Mouse (Mus musculus): ENCODE measurements at regions not wholly inside any gene's neighbourhood (a gene's known extent, or its start where the extent isn't known, plus 50 kb on each side); places are given as distances from the start of the nearest gene placed in this dataset.

DNA sequence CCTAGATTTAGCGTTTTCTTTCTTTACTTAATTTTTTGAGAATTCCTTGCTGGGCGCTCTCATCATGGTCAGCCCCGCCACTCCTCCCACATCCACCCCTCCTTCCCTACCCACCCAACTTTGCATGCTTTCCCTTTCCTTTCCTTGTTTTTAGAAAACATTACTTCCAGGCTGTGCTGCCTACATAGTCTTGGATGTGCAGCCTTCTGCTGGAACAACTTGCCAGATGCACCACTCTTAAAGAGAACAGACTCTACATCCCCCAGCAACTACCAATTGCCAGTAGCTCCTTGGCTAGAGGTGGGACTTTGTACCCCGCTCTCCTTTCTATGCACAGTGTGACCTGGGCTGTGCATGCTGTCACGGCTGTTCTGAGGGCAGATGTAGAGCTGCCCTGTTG is 108.0 kb upstream of the Fndc3a start:
- WGBS, result 82% methylated on average over 5 of the region's 5 CpGs
- Histone ChIP-seq H3K4me1 (0 out of 2 replicates have a peak, but pooled peaks cover 8% of the 10 kb centered on the region), H3K27ac (no peak overlapping the region), H3K9ac (no peak overlapping the region), H3K9me3 (no peaks in the 10 kb centered on the region), H3K27me3 (no peaks in the 10 kb centered on the region), H3K4me2 (no peak overlapping the region), H3K36me3 (no peaks in the 10 kb centered on the region), H3K4me3 (no peak overlapping the region)
- ATAC-seq (ENCODE audit: borderline replicate concordance, extremely low read depth, low FRiP score, low TSS enrichment), result no peak

DNA sequence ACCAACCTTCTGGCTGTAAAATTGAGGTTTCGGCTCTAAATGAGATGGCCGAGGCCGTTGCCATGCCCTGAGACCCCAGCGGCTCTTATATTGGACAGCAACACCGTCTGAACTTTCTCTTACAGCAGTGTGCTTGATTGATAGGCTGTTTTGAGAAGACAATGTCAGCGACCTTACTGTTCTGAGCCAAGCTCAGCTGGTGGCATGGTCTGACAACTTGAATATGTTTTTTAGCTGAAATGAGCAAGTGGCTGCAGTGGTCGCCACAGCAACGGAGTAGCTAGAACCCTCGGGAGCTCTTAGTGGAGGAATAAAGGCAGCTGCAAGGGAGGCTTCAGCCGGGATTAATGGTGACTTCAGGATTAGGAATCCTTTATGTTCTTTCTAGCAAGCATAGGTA is 107.0 kb upstream of the Fndc3a start:
- no peaks in the 10 kb centered on the region for H3K9me3 ChIP-seq
- peak; percentile 57; the same call in 1 of the 2 replicates for ATAC-seq (ENCODE audit: borderline replicate concordance, extremely low read depth, low FRiP score, low TSS enrichment)
- no peak overlapping the region for H3K4me3 ChIP-seq
- 0 out of 2 replicates have a peak, but pooled peaks cover 8% of the 10 kb centered on the region for H3K4me1 ChIP-seq
- WGBS, result 21% methylated on average over 10 of the region's 10 CpGs
- no peak overlapping the region for H3K4me2 ChIP-seq
- H3K36me3 ChIP-seq, result no peaks in the 10 kb centered on the region
- H3K9ac ChIP-seq, result no peak overlapping the region
- no peaks in the 10 kb centered on the region for H3K27me3 ChIP-seq
- no peak overlapping the region for H3K27ac ChIP-seq

DNA sequence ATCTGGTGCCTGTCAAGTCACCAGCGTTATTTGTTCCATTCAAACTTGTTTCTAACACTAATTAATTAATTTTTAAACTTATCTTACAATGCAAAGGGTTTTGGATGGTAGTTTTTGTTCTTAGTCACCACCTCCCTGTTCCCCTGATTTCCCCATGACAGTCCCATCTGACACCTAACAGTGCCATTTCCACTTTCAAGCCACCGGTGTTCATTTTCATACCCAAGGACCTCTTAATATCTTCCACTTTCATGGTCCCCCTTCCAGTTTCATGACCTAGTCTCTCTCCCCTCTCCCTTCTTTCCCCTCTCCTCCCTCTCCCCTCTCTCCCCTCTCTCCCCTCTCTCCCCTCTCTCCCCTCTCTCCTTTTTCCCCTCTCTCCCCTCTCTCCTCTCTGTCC is 99.3 kb upstream of the Fndc3a start:
- H3K4me3 ChIP-seq, result no peak overlapping the region
- no peaks in the 10 kb centered on the region for H3K4me1 ChIP-seq
- no peak overlapping the region for H3K4me2 ChIP-seq
- ATAC-seq (ENCODE audit: borderline replicate concordance, extremely low read depth, low FRiP score, low TSS enrichment), result no peak
- no peak overlapping the region for H3K27ac ChIP-seq
- WGBS, result 85% methylated on average over 2 of the region's 2 CpGs
- no peaks in the 10 kb centered on the region for H3K27me3 ChIP-seq
- H3K9ac ChIP-seq, result no peak overlapping the region
- H3K36me3 ChIP-seq, result no peaks in the 10 kb centered on the region
- H3K9me3 ChIP-seq, result no peaks in the 10 kb centered on the region

DNA sequence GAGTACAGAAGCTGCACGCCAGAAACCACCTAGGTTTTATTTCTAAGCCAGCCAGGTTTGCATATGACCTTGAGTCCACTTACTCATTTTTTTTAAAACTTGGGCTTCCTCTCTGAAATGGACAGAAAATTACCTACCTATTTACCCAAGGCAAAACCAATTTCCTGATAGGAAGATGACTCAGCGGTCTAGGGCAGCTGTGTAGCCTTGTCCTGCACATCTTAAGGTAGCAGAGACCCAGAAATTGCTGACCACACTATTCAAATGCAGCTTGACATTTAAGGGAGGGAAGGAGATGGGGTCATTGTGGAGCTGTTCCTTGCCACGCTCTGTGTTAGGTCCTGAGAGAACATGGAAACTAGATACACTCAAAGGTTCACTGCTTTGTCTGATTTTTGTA is 98.1 kb upstream of the Fndc3a start:
- H3K4me3 ChIP-seq, result no peak overlapping the region
- no peak overlapping the region for H3K4me2 ChIP-seq
- H3K27ac ChIP-seq, result no peak overlapping the region
- no peaks in the 10 kb centered on the region for H3K27me3 ChIP-seq
- no peak overlapping the region for H3K9ac ChIP-seq
- H3K36me3 ChIP-seq, result no peaks in the 10 kb centered on the region
- H3K9me3 ChIP-seq, result no peaks in the 10 kb centered on the region
- 77% methylated on average over 3 of the region's 3 CpGs for WGBS
- ATAC-seq (ENCODE audit: borderline replicate concordance, extremely low read depth, low FRiP score, low TSS enrichment), result no peak
- H3K4me1 ChIP-seq, result no peaks in the 10 kb centered on the region

DNA sequence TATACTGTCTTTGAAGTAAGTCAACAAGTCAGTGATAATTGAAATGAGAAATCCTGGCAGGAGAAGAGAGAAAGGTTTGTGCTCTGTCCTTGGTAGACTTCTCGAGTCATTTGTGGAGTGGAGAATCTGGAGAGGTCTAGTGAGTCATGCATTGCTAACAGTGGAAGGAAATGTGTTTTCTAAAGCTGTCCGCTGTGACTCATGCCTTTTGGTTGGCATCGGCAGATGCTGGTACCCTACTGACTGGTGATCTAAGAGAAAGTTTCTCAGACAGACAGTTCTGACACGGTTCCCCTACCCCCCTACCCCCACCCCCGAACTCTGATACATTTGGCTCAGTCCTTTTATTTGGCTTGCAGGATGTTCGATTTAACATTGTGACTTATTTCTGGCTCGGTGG is 97.5 kb upstream of the Fndc3a start:
- Histone ChIP-seq H3K9ac (no peak overlapping the region), H3K4me1 (no peaks in the 10 kb centered on the region), H3K4me3 (no peak overlapping the region), H3K27me3 (no peaks in the 10 kb centered on the region), H3K36me3 (no peaks in the 10 kb centered on the region), H3K27ac (no peak overlapping the region), H3K4me2 (no peak overlapping the region), H3K9me3 (no peaks in the 10 kb centered on the region)
- WGBS, result 68% methylated on average over 7 of the region's 7 CpGs
- no peak for ATAC-seq (ENCODE audit: borderline replicate concordance, extremely low read depth, low FRiP score, low TSS enrichment)

DNA sequence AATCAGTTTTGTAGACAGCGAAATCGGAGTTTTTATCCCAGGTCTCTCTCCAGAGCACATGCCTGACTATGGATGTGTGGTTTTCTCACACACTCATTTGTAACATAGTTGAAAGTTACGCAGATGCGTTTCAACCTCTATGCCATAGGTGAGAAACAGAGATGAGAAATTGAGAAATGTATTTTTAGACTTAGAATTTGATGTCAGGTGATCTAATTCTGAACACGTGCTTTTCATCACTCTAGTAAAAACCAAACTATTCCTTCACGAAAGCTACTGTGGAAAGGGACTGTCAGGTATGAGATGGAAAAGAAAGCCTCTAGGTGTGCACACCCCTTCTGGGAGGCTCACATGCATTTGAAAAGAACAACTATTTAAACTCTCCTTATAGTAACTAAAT is 96.8 kb upstream of the Fndc3a start:
- no peaks in the 10 kb centered on the region for H3K4me1 ChIP-seq
- no peak overlapping the region for H3K27ac ChIP-seq
- H3K27me3 ChIP-seq, result no peaks in the 10 kb centered on the region
- no peak overlapping the region for H3K9ac ChIP-seq
- 88% methylated on average over 6 of the region's 6 CpGs for WGBS
- no peak overlapping the region for H3K4me3 ChIP-seq
- no peaks in the 10 kb centered on the region for H3K36me3 ChIP-seq
- ATAC-seq (ENCODE audit: borderline replicate concordance, extremely low read depth, low FRiP score, low TSS enrichment), result no peak
- H3K9me3 ChIP-seq, result no peaks in the 10 kb centered on the region
- H3K4me2 ChIP-seq, result no peak overlapping the region

DNA sequence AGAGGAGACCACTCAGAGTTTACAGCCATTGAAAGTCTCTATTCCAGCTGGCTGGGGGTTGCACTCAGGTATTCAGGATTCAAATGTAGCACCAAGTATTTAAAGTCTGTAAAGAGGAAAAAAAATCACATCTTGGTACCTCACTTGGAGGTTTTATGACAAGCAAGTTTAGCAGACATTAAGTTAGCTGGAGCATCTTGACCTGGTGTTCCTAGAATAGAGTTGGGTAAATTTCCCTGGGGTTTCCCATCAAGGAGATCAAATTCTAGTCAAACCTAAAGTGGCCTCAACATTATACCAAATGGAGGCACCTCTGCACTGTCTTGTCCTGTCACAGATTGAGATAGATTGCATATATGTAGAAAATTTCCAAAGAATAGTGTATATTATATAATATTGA is 93.8 kb upstream of the Fndc3a start:
- no peak for ATAC-seq (ENCODE audit: borderline replicate concordance, extremely low read depth, low FRiP score, low TSS enrichment)
- Histone ChIP-seq H3K4me1 (no peaks in the 10 kb centered on the region), H3K9ac (no peak overlapping the region), H3K4me3 (no peak overlapping the region), H3K36me3 (no peaks in the 10 kb centered on the region), H3K4me2 (no peak overlapping the region), H3K27ac (no peak overlapping the region), H3K27me3 (no peaks in the 10 kb centered on the region), H3K9me3 (no peaks in the 10 kb centered on the region)

DNA sequence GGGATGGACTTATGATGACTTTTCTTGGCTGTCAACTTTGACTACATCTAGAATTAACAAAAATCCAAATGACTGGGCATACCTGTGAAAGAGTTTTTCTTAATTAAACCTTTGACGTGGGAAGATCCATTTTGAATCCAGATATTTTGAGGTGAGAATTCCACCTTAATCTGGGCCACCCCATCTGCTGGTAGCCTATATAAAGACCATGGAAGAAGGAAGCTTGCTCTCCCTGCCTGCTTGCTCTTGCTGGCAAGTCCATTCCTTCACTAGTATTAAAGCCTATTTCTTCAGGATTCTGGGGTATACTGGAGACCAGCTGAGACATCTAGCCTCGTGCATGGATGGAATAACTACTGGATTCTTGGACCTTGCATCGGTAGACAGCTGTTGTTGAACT is 80.9 kb upstream of the Fndc3a start:
- H3K9me3 ChIP-seq, result no peaks in the 10 kb centered on the region

DNA sequence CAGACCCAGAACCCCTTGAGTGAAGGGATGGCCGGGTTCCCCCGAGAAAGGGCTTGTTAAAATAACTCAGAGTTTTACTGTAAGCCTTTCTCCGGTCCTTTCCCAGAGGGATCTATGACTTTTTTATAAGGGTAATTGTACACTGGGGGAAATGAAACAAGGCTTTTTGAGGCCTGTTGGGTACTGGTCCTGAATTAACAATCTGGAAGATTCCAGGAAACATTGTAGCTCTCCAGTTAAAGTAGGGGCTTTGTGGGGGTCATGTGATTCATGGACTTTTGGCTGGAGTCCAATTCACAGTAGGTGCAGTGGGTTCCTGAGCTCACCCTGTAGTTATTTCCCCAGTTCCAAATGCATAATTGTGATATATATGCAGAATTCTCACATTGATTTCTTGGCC is 77.1 kb upstream of the Fndc3a start:
- H3K9ac ChIP-seq, result no peak overlapping the region
- no peaks in the 10 kb centered on the region for H3K4me1 ChIP-seq
- no peaks in the 10 kb centered on the region for H3K27me3 ChIP-seq
- no peak overlapping the region for H3K4me2 ChIP-seq
- WGBS, result 91% methylated on average over 3 of the region's 3 CpGs
- no peak overlapping the region for H3K27ac ChIP-seq
- ATAC-seq (ENCODE audit: borderline replicate concordance, extremely low read depth, low FRiP score, low TSS enrichment), result no peak
- H3K36me3 ChIP-seq, result no peaks in the 10 kb centered on the region
- no peak overlapping the region for H3K4me3 ChIP-seq
- H3K9me3 ChIP-seq, result no peaks in the 10 kb centered on the region

More for the DNA sequence above, 80.9 kb upstream of the Fndc3a start:
- 79% methylated on average over 3 of the region's 3 CpGs for WGBS
- Histone ChIP-seq H3K27me3 (no peaks in the 10 kb centered on the region), H3K4me3 (no peak overlapping the region), H3K36me3 (no peaks in the 10 kb centered on the region), H3K4me1 (no peaks in the 10 kb centered on the region), H3K4me2 (no peak overlapping the region), H3K9ac (no peak overlapping the region), H3K27ac (no peak overlapping the region)
- no peak for ATAC-seq (ENCODE audit: borderline replicate concordance, extremely low read depth, low FRiP score, low TSS enrichment)

DNA sequence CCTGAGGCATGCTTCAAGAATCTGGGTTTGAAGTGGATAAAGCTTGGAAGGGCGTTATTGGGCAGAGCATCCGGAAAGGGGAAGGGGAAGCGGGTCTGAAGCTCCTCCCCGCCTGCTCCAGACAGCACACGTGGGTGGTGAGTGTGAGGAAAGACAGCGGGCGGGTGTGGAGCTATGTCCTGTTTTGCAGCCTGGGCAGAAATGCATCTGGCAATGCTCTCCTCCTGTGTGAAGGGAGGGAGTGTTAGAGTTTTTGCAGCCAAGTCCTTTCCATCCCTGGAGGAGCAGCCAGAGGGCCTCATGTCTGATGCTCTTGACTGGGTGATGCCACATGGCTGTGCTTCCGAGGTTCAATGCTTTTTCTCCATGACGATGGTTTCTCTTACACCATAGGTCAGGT is 73.4 kb upstream of the Fndc3a start:
- no peak overlapping the region for H3K27ac ChIP-seq
- 39% methylated on average over 9 of the region's 9 CpGs for WGBS

DNA sequence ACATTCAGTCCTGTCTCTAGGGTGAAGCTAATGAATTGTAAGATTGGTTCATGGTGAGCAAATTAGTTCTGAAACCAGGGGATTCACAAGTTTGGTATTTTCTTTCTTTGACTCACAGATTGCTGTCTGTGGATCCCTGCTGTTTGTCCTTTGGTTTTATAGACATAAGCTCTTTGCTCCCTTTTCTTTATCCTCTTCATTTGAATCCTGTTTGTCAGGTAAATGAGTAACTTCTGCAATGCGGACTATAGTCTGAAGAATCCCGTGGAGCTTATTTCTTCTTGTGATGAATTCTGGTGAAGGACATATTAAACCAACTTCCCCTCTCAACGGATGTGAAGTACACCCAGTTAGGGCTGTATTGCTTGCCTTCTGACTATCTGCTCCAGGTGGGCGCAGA is 69.6 kb upstream of the Fndc3a start:
- ATAC-seq (ENCODE audit: borderline replicate concordance, extremely low read depth, low FRiP score, low TSS enrichment), result no peak
- H3K4me2 ChIP-seq, result no peak overlapping the region
- no peak overlapping the region for H3K4me3 ChIP-seq
- H3K27me3 ChIP-seq, result no peaks in the 10 kb centered on the region
- no peaks in the 10 kb centered on the region for H3K36me3 ChIP-seq
- H3K4me1 ChIP-seq, result no peaks in the 10 kb centered on the region
- H3K9ac ChIP-seq, result no peak overlapping the region
- WGBS, result 82% methylated on average over 4 of the region's 4 CpGs
- H3K9me3 ChIP-seq, result no peaks in the 10 kb centered on the region
- H3K27ac ChIP-seq, result no peak overlapping the region

More for the DNA sequence above, 73.4 kb upstream of the Fndc3a start:
- H3K36me3 ChIP-seq, result no peaks in the 10 kb centered on the region
- no peak overlapping the region for H3K4me3 ChIP-seq
- no peaks in the 10 kb centered on the region for H3K9me3 ChIP-seq
- no peaks in the 10 kb centered on the region for H3K4me1 ChIP-seq
- H3K9ac ChIP-seq, result no peak overlapping the region
- ATAC-seq (ENCODE audit: borderline replicate concordance, extremely low read depth, low FRiP score, low TSS enrichment), result peak; percentile 89
- no peak overlapping the region for H3K4me2 ChIP-seq
- H3K27me3 ChIP-seq, result no peaks in the 10 kb centered on the region

DNA sequence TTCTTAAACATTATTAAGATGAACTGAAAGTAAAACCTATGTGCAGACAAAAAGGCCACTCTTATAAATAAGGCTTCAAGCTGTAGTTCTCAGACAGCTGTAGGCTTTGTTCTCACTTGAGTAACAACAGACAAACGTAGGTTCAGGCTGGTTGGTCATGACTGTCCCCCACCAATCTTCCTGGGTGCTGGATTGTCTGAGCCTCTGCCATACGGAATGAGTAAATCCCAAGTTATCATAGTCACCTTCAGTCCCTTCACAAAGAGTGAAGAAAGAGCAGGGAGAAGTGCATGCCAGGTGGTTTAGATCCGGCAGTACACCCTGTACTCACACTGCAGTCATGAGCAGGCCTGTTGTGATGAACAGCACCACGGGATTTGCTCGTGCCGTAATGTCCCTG is 69.0 kb upstream of the Fndc3a start:
- Histone ChIP-seq H3K27me3 (no peaks in the 10 kb centered on the region), H3K9me3 (no peaks in the 10 kb centered on the region), H3K4me3 (no peak overlapping the region), H3K4me1 (no peaks in the 10 kb centered on the region), H3K36me3 (no peaks in the 10 kb centered on the region), H3K27ac (no peak overlapping the region), H3K9ac (no peak overlapping the region), H3K4me2 (no peak overlapping the region)
- ATAC-seq (ENCODE audit: borderline replicate concordance, extremely low read depth, low FRiP score, low TSS enrichment), result no peak
- 63% methylated on average over 6 of the region's 6 CpGs for WGBS

DNA sequence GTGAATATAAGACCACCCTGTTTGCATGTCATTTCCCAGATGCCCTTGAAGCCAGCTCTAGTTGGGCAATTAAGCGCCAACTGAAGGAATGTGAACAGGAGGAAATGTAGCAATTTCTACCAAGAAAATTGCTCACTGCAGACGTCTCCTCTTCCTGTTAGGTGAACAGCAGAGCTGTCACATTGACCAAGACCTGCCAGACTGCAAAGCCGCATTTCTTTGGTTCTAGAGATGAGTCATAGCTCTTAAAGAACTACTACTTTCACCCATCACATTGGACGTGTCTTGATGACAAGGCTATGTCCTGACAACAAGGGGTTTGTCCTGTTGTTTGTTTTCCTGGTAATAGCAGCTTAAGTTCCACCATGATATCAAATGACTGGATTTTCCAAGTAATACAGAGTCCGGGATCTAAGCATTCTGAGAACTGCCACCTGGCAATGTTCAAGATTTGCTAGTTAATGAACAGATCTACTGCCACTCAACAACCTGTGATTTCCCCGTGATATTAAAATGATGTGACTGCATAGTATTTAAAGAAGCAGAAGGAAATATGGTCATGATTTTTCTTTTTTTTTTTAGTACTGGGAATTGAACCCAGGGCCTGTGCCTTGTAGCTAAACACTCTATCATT is 68.2 kb upstream of the Fndc3a start:
- WGBS, result 70% methylated on average over 6 of the region's 6 CpGs
- Histone ChIP-seq H3K9ac (no peak overlapping the region), H3K9me3 (no peaks in the 10 kb centered on the region), H3K4me2 (no peak overlapping the region), H3K27me3 (no peaks in the 10 kb centered on the region), H3K4me3 (no peak overlapping the region), H3K4me1 (no peaks in the 10 kb centered on the region), H3K27ac (no peak overlapping the region), H3K36me3 (no peaks in the 10 kb centered on the region)
- no peak for ATAC-seq (ENCODE audit: borderline replicate concordance, extremely low read depth, low FRiP score, low TSS enrichment)

Data from lung, embryonic 15.5 days (tissue).